Mouse (Mus musculus) spleen, adult 2 months (tissue): ENCODE data around the gene Eif4g3.

Source experiments
- CTCF ChIP-seq: fragments of 200-500 bp; IDR thresholded peaks from 2 replicates; pipeline ENCODE4 v1.5.1; 2011; ENCODE audit warnings: mild to moderate bottlenecking, inconsistent platforms; ENCODE audit not compliant: insufficient read depth, insufficient read length, insufficient replicate concordance; ENCODE audit errors: extremely low read depth
- POLR2A ChIP-seq: fragments of 200-500 bp; IDR thresholded peaks from 2 replicates; pipeline ENCODE4 v1.6.1; 2011; ENCODE audit warnings: low read depth, low read length, inconsistent platforms

- TF ChIP-seq CTCF (no peak), POLR2A (no peak)
These were observed 264.4 kb downstream of the Eif4g3 start for GRCm38 (mm10) chr4:138257116-138257687.
